Mouse (Mus musculus): Measurements from ENCODE around the gene Tapt1.

Gene Tapt1

DNA sequence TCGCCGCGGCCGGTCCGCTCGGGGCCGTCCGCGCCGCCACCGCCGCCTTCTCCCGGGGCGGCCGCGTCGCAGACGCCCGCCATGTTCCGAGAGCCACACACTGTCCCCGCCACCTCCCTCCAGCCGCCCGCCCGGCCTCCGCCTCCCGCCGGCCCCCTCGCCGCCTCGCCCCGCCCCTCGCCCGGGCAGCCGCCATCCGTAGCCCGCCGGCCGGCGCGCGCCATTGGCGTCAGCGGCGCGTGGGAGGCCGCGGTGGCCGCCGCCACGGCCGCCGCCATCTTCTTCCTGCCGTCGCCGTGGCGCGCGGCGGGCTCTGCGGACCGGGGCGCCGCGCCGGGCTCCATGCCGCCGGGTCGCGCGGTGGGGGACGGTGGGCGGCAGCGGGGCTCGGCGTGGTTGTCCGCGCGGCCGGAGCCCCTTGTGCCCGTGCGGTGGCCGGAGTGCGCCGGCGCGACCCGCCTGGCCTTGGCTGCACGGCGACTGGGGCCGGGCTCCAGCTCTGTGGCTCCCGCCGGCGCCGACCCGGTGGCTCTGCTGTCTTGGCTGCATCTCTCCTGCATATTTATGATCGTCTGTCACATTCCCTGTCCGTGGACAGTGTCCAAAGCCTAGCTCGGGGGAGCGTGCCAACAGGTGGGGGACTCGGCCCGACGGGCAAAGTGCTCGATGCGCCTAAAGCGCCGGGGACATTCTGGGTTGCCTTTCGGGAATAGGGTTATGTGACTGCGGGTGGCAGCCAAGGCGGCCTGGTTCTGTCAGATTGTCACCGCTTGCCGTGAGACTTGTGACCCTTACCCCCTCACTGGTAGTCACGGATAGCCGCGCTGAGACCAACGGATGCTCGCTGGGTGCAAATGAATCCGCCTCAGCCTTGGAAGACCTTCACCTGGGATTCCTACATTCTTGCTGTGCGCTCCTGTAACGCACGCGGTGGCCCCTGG is at the start of gene Tapt1:
TSS of gene Tapt1 (minus strand) at position 106 of the 941 bp plus-strand sequence.
- peak; percentile 78 for DNase-seq (ENCODE audit: low read depth, low spot score)

GRCm38 (mm10) chr5:44271564-44271963 is 45.1 kb upstream of the Tapt1 start:
- DNase-seq (ENCODE audit: low read depth, low spot score): peak; percentile 28

- peak; percentile 14 for DNase-seq (ENCODE audit: low read depth, low spot score)
Observed at GRCm38 (mm10) chr5:44268524-44268923, 42.1 kb upstream of the Tapt1 start.

- no peak for DNase-seq (ENCODE audit: low read depth, low spot score)
Observed at GRCm38 (mm10) chr5:44261691-44262090, 35.3 kb upstream of the Tapt1 start.

GRCm38 (mm10) chr5:44261172-44261571 is 34.7 kb upstream of the Tapt1 start:
- DNase-seq (ENCODE audit: low read depth, low spot score): no peak

DNA sequence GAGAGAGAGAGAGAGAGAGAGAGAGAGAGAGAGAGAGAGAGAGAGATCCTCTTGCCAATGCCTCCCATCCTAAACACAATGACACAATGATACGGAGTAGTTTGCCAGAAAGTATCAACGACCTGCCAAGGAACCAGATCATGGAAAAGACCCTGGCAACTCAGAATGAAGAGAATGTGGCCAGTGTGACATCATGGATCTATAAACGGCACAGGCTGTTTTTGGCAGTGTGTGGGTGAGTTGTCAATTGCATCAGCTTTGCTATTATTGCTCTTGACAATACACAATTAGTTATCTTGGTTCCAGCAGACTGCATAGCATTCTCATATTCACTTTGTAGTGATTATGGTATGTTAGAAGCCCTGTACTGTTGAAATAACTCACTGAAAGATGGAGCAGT is 33.3 kb upstream of the Tapt1 start:
- DNase-seq (ENCODE audit: low read depth, low spot score): no peak

DNA sequence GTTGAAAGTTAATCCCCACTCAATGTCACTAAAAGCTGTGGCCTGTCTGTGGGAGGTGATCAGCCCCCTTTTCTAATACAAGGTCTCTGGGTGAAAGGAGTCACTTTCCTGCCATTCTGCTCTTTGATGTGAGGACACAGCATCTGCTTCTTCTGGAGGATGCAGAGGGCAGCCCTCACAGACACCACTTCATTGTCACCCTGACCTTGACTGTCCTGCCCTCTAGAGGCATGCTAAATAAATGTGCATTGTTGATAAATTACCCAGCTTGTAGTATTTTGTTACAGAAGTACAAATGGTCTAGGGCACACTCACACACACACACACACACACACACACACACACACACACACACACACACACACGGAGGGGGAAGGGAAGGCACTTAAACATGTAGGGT is 31.7 kb upstream of the Tapt1 start:
- DNase-seq (ENCODE audit: low read depth, low spot score): no peak

DNA sequence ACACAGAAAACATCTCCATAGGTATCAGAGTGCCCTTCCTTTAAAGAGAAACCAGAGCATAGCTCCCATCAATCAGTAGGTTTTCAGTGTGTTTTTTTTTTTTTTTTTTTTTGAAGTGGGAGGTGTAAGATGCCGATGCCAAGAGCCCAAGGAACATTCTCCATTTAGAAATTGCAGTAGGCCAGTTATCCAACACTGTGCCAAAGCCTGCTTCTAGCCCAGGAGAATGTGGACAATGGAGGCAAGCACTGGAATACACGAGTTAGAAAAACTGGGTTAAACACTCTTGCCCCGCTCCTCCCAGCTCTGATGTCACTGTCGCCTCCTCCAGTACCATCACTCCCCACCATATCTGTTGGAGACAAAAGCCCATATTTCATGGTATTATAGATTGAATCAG is 31.0 kb upstream of the Tapt1 start:
- no peak for DNase-seq (ENCODE audit: low read depth, low spot score)

DNA sequence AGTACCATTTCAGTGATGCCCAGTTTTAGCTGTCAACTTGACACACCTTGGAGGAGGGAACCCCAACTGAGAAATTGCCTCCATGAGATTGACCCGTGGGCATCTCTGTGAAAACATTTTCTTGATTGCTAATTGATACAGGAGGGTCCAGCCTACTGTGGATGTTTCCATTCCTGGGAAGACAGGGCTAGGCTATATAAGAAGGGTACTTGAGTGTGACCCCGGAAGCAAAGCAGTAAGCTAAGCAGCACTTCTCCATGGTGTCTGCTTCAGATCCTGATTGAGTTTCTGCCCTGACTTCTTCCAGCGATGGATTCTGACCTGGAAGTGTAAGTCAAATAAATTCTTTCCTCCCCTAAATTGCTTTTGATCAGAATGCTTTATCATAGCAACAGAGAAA is 30.1 kb upstream of the Tapt1 start:
- DNase-seq (ENCODE audit: low read depth, low spot score): no peak

DNA sequence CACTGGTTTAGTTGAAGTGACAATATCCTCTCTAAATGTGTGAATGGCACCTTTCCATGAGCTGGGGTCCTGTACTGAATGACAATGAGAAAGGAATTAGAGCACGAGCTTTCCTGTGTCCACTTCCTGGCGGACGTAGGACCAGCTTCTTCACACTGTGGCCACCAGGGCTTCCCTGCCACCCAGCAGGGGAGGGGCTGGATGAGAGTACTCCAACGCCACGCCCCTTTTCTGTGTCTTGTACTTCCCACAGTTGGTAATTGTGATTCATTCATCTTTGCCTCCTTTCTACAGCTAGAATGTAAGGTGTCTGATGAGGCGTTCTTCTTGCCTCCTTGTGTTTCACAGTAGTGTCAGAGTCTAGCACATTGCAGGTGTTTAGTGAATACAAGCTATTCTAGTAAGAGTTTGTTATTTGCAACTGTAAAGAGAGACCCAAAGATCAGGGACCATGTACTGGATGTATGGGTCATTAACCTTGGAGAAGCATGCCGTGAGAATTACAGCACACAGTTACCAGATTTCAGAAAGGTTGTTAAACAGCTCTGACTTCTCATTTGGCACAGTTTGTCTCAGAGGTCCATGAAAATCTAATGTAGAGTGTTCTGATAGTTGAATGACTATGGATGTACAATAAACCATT is 29.5 kb upstream of the Tapt1 start:
- no peak for DNase-seq (ENCODE audit: low read depth, low spot score)

DNA sequence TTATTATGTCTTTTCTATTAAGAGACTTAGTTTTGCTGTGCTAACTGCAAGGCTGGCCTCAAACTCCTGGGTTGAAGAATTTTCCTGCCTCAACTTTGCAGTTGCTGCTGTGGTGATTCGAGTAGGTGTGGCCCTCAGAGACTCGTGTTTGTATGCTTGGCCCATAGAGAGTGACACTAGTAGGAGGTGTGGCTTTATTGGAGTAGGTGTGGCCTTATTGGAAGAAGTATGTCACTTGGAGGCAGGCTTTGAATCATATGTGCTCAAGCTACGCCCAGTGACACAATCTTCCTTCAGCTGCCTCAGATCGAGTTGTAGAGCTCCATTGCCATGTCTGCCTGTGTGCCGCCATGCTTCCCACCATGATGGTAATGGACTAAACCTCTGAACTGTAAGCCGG is 27.0 kb upstream of the Tapt1 start:
- DNase-seq (ENCODE audit: low read depth, low spot score): peak; percentile 30

- no peak for DNase-seq (ENCODE audit: low read depth, low spot score)
Observed at GRCm38 (mm10) chr5:44252395-44252794, 26.0 kb upstream of the Tapt1 start.

DNA sequence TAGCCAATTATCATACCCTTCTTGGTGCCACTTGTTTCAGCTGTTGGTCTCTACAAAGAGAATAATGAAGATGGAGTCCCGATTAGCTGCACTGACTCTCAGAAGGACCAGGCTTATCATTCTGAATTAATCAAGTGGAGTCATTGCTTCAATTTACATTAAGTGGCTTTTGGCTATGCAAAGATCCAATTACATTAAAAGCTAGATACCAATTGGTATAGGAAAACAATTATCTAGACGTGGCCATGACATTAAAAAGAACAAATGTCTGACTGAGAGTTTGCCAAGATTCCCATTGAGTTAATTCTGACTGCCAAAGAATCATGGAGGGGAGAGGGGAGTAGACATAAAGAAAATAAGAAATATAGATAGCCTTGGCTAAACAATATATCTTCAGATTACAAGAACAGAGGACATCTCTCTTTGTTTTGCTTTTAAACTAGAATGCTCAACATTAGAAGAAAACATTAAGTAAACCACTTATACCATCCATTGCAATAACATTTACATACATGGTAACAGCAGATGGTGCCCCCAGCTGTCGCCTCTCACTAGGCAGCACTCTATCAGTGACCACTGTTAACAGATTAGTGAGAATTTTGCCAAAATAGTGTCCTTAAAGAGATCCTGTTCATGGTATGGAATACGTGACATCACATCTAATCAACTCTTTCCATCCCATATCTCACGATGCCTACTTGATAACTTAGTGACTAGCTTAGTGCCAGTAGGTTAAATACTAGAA is 24.0 kb upstream of the Tapt1 start:
- no peak for DNase-seq (ENCODE audit: low read depth, low spot score)

DNA sequence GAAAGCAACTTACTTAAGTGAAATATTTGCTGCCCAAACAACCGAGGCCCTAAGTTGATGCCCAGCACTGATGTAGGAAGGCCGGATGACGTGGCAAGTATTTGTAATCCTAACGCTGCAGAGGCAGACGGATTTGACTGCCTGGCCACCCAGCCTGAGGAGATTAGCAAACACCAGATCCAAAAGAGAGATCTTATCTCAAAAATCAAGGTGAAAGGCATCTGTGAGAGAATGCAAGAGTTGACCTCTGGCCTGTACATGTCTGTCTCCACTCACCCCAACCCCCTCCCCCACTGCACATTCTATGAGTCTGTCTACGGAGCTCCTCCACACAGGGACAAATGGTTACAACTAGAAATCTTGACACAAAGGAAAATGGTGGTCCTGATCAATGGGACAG is 22.9 kb upstream of the Tapt1 start:
- DNase-seq (ENCODE audit: low read depth, low spot score): no peak

GRCm38 (mm10) chr5:44246493-44247217 is 20.2 kb upstream of the Tapt1 start:
- DNase-seq (ENCODE audit: low read depth, low spot score): no peak

DNA sequence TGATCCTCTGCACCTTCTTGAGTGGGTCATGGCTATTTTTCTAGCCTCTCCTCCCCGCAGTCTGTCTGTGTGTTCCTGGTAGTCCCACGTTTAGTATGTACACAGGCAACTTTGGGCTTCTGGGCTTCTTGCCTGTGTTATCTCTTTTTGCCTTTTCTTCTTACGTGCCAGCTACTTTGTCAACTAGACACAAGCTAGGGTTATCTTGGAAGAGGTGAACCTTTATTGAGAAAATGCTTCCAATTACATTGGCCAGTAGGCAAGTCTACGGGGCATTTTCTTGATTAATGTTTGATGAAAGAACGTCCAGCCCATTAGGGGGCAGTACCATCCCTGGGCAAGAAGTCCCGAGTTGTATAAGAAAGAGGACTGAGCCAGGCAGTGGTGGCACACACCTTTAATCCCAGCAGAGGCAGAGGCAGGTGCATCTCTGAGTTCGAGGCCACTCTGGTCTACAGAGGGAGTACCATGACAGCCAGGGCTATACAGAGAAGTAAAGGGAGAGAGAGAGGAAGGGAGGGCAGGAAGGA is 18.5 kb upstream of the Tapt1 start:
- no peak for DNase-seq (ENCODE audit: low read depth, low spot score)

GRCm38 (mm10) chr5:44242828-44243227 is 16.4 kb upstream of the Tapt1 start:
- DNase-seq (ENCODE audit: low read depth, low spot score): no peak

- DNase-seq (ENCODE audit: low read depth, low spot score): no peak
Observed at GRCm38 (mm10) chr5:44241726-44242125, 15.3 kb upstream of the Tapt1 start.

DNA sequence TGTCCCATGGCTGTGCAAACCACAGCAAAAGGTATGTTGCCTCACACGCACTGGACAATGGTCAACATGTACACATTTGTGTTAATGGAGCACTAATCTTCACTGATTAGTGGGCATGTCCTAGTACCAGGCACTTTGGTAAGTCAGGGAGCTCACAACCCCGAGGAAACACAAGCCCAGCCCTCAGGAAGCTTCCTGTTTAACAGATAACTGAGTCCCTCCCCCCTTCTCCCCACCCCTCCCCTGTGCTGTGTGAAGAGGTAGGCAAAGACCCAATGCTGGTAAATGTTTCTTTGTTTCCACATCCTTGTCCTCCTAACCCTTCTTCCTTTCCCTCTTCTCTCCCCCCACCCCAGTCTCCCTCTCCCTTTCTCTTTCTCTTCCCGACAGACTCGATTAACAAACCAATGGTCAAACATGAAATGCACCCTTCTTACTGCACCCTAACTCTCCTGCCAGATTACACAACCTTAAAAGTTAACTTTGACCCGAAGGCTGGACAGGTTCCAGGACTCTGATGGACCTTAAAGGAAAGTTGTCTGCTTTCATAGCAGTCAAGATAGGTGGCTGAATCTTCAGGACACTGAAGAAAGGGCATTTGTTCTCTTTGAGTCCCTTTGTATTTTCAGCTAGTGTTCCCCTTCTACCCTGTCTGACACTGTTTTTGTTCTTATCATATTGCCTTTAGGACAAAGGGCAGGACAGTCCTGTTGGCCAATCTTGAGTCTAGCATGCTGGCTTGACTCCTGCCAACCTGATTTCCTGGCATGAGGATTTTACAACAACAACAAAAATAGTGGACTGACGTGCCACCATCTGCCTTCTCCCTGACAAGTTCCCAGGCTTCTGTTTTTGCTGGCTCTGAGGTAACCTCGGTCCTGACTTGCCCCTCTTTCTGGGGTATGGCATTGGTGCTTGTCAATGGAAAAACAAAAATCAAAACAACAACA is 13.0 kb upstream of the Tapt1 start:
- no peak for DNase-seq (ENCODE audit: low read depth, low spot score)

GRCm38 (mm10) chr5:44238201-44238600 is 11.8 kb upstream of the Tapt1 start:
- DNase-seq (ENCODE audit: low read depth, low spot score): no peak
